Mouse (Mus musculus) NIH3T3 (cell line): ENCODE data around the gene Gm44.
"Not testable (repeated sequence)": the region's sequence is repeated elsewhere in the genome, so short reads cannot be mapped to it uniquely, and the experiment has no call there.

Experiments
- DNase-seq: peaks from one replicate; pipeline ENCODE4 v3.0.0-alpha.2; 2012; ENCODE audit warnings: low read depth

The Gm44 gene

GRCm38 (mm10) chrX:90891842-90892241 is at the start of gene Gm44:
TSS of gene Gm44 (plus strand) at chrX:90892142.
- DNase-seq = no peak

GRCm38 (mm10) chrX:90927989-90928388 is 36.0 kb downstream of the Gm44 start:
- peak; percentile 2 for DNase-seq

- not testable (repeated sequence) for DNase-seq
These were observed 46.3 kb downstream of the Gm44 start for GRCm38 (mm10) chrX:90938211-90938610.
